Mouse (Mus musculus): Measurements from ENCODE around the gene Arid1b.

- TF ChIP-seq ZC3H11A (IDR thresholded peaks at IDR 0.05; ENCODE audit: borderline replicate concordance, low read depth, low read length) (no peak), ZNF384 (IDR thresholded peaks at IDR 0.05; ENCODE audit: low read depth, low read length) (no peak), MAFK (IDR thresholded peaks at IDR 0.05; ENCODE audit: insufficient read depth, low read depth, low read length) (no peak), HCFC1 (IDR thresholded peaks at IDR 0.05; ENCODE audit: borderline replicate concordance, insufficient read depth, low read length) (no peak), CHD2 (IDR thresholded peaks at IDR 0.05; ENCODE audit: low read depth, low read length) (no peak)
Observed at GRCm38 (mm10) chr17:5205163-5205581, 211.0 kb downstream of the Arid1b start.

Measured in ES-E14 (cell line).